Mouse (Mus musculus) spleen, postnatal 4 days (tissue): ENCODE measurements at regions not wholly inside any gene's neighbourhood (a gene's known extent, or its start where the extent isn't known, plus 50 kb on each side); places are given as distances from the start of the nearest gene placed in this dataset.

ENCODE experiments used
- DNase-seq, 2 experiments: peaks; one replicate each; pipeline ENCODE4 v3.0.0; 2022; ENCODE audit warnings: low spot score in 2 of 2

DNA sequence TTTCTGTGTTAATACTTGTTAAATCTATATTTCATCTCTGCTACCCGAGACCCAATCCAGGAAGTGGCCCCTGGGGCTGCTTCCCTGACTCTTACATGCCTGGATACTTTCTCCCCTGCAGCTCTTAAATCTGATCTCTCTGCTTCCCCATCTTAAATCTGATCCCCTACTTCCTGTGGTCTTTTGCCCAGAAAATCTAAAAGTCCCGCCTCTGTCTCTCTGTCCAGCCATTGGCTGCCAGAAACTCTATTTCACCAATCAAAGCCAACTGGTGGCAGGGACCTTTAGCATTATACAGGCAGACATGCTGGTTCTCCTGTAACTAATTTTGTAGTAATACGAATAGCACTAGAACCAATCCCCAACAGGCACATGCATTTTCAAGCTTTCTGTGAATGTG lies 59.0 kb upstream of the Ccdc91 start:
- peak in 1 of 2 experiments; percentile 26 for DNase-seq

DNA sequence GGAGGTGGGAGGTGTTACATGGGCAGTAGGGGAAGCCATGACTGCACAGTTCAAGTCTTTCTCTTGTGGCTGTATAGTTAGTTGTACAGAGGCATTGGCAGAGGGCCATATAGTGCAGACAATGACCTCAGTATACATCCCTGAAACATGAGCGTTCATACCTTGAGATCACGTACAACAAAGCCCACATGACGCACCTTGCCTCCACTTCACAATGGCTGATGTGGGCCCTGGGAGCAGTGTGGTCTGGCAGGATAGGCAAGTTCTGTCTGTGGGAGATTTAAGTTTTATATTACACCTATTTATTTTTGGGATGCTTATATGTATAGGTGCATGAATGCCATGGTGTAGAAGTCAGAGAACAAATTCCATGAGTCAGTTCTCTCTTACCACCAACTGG lies 61.9 kb upstream of the Ccdc91 start:
- DNase-seq = no peak

DNA sequence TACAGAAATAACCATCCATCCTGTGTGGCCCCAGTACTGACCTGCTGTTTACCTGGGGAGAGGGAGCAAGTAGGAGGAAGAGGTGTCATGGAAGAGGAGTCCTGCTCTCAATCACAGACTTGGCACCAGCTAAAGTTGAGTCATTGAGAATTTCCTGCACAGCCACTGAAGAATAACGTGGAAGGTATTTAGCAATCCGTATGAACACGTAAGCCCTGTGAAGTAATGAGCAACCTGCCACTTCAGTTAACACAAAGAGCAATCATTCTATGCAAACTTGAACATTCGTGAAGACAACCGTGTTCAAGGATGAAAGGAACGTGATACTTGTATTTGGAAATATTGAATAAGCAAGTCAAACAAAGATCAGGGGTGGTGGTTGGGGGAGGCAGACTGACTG lies 77.6 kb upstream of the Ccdc91 start:
- no peak for DNase-seq

DNA sequence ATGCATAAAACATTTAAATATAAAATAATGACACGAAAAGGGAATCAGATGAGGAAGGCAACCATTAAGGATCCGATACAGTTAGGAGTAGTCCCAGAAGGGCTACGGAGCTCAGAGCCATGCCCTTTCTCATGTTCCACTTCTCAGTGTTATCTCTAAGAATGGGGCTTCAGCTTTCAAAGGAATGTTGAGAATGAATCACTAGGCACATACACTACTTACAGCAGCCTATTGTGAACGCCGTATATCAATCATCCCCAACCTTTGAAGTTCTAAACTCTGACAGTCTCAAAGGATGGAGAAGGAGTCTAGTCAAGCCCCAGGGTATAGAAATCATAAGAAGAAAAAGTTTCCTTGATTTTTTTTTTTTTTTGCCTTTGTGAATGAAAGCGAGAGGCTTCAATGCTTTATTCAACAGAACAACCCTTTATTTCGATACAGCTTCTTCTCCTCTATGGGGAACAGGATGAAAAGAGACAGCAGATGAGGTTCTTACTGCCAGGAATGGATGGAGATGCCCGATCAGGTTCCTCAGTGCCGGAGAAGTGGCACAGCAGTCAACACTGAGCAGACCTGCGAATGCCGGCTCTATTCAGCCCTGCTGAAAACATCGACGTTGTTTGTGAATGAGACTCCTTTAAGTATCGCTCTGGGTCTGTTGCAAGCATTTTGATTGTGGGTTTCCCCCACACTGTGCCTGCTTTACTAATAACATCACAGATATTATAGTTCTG lies 84.0 kb upstream of the Ccdc91 start:
- no peak for DNase-seq

DNA sequence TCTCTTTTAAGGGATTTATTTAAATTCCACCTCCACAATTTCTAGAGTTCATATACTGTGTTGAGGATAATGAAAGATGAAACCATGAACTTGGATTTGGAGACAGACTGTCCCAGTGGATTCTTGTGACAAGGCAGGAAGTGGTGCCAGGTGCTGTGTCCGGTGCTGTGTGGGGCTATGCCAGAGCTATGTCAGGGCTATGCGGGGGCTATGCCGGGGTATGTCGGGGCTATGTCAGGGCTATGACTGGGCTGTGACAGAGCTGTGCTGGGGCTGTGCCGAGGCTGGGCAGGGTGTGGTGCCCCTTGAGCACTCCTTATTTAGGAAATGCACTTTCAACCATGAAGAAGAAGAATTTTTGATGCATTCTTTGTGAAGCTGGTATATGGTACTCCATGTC lies 85.1 kb upstream of the Ccdc91 start:
- DNase-seq = no peak

DNA sequence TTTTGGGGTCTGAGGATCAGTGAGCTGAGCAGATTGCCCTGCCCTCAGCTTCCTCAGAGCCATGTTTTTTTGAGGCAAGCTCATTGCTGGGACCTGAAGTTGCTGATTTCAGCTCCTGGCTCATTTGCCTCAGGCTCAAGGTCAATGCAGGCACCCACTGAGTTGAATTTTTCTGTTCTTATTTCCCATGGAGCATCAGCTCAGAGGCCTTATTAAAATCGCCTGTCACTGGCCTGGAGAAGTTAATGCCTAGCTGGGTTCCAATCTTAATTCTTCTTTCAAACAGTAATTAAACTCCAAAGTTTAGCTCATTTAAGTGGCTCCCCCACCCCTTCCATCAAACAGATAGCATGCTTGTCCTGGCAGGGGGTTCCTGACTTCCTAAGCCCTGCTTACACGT lies 86.9 kb upstream of the Ccdc91 start:
- no peak for DNase-seq

DNA sequence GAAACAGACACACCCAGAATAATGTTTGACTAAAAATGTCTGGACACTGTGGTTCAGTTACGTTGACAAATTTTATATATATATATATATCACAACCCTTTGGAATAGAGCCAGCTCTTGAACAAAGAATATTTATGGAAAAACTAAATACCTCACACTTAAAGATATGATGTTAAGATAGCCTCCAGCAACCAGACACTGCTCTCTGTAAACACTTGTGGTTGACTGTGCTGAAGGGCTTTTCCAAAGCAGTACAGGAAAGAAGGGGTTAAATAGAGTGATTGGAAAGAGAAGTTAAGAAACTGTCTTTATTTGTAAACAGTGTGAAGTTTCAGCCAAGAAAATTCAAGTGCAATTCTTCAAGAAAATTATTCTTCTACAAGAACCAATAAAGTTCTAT lies 90.0 kb upstream of the Ccdc91 start:
- DNase-seq = no peak

DNA sequence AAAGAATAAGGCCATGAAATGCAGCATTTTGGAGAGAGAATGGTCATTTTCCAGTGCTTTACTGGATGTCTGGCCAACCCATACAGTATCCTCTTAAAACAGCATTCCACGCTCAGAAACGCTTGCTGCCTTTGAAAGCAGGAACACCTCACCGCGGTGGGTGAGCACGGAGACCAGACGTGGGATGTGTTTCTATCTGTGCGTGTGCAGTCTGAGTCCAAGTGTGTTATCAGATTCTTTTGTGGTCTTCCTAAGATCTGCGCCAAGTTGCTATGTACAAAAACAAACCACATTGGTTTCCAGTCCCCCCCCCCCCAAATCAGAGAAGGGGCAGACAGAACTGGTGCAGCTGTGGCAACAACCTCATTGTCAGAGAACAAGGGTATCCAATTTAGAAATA lies 95.1 kb upstream of the Ccdc91 start:
- DNase-seq = no peak

DNA sequence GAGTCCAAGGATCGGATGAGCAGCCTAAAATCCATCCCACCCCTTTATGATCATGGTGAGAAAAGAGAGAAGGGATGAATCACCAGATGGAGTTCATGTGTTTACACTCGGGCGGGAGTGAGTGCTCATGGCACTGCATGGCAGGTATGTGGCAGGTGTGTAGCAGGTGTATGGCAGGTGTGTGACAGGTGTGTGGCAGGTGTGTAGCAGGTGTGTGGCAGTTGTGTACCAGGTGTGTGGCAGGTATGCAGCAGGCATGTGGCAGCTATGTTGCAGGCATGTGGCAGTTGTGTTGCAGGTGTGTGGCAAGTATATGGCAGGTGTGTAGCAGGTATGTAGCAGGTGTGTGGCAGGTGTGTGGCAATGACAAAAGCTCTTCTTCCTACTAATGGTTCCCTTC lies 97.9 kb upstream of the Ccdc91 start:
- DNase-seq = no peak

DNA sequence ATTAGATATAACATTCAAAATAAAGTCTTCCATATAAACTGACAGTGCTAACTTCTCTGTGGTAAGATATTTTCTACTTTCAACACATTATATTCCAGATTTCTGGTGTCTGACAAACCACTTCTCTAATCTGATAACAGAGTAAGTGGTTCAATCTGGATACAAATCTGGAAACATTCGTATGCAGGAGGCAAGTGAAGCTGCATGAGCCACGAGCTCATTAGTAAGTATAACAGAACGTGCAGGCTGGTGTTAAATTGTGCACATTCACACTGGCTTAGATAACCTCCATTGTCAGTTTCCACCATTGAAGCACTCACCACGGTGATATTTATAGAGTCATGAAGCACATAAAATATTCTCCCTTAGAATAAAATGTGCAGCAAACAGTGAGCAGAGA lies 103.9 kb upstream of the Ccdc91 start:
- no peak for DNase-seq

DNA sequence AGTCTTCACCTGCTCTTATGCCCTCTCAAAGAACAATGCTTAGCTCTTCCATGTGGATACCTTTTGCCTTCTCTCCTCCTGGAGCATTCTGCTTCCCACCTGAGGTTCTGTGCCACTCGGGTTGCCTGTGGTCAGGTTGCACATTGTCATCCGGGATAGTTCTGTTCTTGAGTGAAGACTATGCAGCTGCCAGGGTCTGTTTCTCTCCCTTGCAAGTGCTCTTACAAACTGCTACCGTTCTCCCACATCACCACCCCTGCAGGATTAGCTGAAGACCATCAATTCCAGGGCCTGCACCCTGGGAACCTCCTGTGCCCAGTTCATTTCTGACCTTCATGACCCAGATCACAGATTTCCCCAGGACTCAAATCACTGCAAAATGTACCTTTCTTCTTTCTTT lies 104.3 kb upstream of the Ccdc91 start:
- no peak for DNase-seq

DNA sequence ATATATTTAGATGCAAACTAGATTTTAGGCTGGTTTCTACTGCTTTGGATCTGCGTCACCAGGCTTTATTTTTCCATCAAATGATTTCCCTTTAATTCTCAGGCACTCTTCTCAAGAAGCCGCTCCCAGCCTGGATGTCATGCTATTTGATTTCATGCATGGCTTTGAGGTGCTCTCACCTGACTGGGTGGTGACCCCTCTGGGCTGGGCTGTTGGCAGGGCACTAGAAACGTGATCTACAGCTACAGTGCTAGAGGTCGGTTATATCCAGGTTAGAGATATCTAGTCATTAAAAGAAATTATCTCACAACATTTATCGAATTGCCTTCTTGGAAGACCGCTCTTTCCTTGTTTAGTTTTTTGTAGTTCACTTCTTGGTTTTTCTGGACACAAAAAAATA lies 98.9 kb upstream of the Pthlh start:
- DNase-seq = no peak

DNA sequence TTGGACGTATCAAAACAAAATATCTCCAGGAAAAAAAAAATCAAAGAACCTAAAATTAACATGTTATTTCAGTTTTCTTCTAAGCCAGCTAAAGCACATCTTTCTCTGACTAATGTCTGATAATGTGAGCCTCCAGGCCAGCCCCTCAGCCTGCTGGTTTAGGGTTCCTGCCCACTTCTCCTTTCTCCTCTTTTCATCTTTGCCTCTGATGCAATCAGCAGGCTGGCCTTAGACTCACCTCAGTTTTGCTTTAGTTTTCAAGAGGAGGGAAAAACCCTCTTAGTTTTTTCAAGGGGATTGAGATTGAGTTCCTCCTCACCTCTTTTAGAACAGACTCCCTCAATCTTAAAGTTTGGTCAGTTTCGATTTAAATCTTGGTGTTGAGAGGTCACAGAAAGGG lies 93.0 kb upstream of the Pthlh start:
- no peak for DNase-seq

DNA sequence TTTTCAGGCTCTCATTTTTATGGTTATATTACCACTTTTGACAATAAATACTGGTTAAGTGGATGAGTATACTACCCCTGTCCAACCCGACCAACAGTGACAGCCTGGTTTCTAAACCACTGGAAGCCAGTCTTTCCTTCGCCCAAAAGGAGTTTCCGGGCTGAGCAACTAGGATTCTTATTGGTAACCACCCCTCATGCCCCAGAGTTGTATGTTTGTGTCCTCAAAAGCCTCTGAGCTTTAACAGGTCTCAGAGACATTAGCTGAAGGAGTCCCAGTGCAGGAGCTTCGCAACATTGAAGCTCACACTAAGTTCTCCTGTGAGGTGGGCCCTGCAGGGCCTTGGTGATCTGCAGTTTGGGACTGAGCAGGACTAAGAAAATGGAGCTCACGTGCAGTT lies 92.6 kb upstream of the Pthlh start:
- DNase-seq = no peak

DNA sequence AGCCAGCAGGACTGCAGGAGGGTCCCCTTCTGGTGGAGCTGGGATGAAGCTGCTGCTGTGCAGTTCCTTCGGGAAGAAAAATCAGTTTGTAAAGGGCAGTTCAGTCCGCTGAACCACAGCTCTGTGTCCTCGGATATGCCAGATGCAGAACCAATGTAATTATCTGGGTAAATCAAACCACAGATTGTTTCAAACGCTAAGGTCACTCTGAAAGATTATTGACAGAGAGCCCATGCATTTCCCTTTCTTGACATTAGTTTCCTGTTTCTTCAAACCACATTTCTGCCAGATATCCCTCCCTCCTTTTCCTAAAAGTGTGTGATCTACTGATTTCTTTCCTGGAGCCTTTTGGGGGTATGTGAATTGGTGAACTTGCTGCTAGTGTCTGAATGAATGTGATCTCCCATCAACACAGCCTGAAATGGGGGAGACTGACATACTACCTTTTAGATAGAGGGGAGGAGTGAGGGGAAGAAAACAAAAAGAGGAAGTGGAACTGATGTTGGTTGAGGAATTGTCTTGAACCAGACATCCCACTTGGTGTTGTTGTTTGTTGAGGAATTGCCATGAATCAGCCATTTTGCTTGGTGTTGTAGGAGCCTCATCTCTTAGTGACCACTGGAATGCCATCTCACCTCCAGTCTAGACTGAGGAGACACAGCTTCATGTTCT lies 85.7 kb upstream of the Pthlh start:
- DNase-seq = no peak

DNA sequence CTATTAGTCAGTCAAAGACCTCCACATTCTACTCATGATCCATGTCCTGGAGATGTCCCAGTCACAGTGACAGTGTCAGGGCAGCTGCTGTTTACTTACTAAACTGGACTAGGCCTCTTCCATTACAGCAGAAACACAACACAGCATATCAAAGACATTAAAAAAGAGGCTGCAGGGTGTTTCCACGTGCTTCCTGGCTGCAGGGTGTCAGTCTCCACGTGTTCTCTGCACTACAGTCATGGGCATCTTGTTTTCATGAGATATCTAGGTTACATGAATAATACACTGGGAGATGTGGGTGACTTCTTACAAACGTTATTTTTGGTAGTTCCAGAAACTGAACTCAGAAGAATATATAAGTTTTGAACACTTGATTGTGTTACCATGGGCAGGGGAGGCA lies 84.6 kb upstream of the Pthlh start:
- no peak for DNase-seq

DNA sequence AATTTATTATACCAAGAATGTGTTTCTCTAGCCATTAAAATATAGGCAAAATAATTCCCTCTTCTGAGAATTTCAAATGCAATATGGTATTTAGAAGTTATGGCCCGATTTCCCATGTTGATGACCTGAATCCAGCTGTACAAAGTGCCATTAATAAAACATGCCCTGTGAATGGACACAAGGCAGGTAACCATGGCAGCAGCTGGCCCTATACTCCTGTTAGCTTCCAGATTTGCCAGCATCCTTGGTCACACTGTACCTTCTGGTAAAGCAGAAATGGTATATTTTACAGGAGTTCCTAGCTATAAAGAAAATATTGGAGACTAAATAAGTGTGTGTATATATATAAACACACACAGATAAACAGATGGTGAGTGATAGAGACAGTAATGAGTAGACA lies 77.1 kb upstream of the Pthlh start:
- no peak for DNase-seq

DNA sequence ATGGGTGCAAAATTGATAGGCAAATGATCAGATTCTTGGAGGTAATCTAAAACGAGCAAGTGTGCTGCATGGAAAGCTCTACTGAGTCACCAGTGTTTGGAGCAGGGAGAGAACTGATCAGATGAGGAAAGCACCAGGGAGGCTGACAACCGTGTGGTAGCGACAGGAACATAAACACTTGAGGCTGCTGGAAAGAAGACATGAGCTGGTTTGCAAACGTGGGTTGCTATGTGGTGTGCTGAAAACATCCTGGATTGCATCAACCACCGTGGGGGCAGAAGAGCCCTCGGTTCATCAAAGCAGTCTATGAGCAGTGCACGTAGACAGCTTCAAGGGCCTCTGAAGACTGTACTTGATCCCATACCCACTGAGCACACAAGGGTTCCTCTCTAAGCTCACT lies 69.0 kb upstream of the Pthlh start:
- DNase-seq = no peak

DNA sequence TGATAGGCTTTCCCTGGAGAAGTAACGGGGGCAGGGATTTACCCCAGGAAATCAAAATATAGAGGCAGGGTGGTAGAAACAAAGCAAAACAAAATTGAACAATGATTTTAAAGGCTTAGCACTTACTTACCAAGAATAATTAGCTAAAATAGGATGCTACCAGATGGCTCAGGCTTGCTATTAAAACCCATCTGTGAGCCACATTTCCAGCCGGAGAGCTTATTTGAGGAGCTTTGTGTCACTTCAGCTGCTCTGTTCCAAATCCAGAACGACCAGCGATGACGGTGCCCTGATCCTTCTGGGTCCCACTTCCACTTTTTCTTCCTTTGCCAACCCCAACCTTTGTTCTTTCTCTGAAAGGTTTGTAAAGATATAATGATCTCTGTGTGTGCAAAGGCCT lies 65.2 kb upstream of the Pthlh start:
- DNase-seq = no peak

DNA sequence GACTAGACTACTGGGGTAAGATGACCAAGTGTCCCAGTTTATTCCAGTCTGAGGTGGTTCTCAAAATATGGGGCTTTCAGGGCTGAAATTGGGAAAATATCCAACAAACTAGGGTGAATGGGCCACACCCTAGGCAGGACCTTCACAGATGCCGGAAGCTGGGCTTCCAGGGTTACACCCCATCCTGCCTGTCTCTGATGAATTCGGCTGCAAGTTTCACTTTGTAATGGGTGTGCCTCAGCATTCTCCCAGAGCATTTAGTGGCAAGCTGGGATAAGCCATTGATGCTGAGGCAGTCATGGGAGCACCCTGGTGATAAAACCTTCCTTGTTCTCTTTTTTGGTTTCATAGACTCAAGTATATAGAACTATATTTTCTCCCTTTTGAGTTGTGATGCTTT lies 60.4 kb upstream of the Pthlh start:
- no peak for DNase-seq

DNA sequence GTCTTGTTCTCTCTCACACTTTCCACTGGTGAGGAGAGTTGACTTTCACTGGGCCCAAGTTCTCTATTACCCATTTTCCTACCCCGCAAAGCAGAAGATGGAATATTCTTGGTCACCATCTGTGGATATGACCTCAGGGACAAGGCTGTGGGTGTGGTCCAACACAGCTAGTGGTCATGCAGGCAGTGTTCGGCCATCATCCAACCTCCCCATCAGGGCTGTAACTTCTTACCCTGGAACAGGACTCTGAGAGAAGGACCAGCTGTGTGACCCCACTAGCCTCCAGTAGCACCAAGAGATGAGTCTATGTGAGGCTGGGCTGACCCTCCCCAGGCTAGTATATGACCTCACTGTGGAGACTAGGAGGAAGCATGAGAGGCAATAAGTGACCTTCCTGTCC lies 54.1 kb upstream of the Pthlh start:
- DNase-seq = peak in 1 of 2 experiments; percentile 45

DNA sequence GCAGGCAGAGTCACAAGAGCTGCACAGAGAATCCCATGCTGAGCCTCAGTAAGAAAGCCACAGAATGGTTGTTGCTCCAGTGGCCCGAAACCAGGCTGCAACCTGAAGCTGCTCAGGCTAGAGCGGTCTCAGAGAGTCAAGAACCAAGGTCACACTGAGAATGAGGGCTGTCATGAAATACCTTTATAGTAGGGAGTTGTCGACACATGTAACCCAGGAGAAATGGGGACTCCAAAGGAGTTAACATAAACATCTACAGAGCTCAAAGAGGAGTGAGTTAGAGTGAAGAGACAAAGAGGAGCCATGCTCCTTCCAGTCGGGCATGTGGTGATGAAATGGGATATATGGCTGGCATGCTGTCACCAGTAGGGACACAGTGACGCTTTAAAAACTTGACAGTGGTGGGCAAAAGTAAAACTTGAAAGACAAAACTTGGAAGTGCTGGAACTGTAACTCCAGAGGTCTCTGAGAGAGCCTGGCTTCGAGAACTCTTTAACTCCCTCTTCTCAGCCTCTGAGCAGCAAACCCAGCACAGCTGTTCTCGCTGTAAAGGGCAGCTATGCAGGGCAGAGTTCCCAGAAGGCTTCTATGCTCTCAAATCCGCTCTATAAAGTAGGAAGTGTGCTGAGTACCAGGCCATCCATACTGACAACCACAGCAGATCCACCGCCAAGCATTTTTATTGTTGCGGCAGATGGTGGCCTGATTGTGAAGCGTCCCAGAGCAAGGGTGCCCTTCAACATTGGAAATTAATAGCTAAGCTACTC lies 52.9 kb upstream of the Pthlh start:
- DNase-seq = peak in 1 of 2 experiments; percentile 46

DNA sequence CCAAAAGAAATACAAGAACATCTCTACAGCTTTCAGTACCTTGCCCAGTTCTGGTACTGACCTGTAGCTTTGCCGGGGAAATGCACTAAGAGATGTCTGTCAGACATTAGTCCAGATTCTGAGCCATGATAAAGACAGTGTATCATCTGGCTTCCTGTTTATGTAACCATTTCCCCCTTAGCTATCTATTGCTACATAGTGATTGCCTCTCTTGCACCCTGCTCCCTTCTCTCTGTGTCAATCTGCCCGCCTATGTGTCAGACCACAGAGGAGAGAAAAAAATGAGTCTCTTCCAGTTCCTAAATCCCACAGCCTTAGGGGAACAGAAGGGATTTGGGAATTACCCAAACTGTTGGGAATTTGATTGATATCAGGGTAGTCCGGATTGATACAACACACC lies 52.2 kb upstream of the Pthlh start:
- no peak for DNase-seq
